Mouse (Mus musculus): ENCODE results near the gene Fcrla. TPM values are rescaled to one million over a fixed set of nuclear protein-coding genes. Genes with fewer than 3 reads are reported as not detected.
A peak's percentile ranks its signal among the peaks of the same experiment; 100 is the strongest.

The Fcrla gene
- total RNA-seq, 1 experiment from 2014 or later: 0.46 TPM

GRCm38 (mm10) chr1:170928467-170928866, 1.1 kb upstream of the Fcrla start:
- DNase-seq: no peak

- no peak for DNase-seq
Measured at GRCm38 (mm10) chr1:170926941-170927340, 442 bp downstream of the Fcrla start.

GRCm38 (mm10) chr1:170924485-170924884, 2.9 kb downstream of the Fcrla start:
- DNase-seq: no peak

DNA sequence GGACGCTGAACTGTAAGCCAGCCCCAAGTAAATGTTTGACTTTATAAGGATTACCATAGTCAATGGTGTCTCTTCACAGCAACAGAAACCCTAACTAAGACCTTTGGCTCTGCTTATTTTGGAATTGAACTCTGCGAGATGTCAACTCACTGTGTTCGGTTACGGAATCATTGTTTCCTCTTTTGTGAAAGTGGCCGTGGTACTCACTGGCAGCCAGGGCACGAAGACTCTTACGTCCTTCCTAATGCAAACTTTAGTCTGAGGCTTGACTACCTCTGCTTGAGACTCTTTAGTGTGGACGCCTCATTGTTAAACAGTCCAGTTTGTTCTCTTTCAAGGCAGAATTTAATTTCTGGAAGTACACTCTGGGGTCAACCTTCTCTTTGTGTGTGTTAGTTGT, 8.1 kb downstream of the Fcrla start:
- no peak for DNase-seq

GRCm38 (mm10) chr1:170915657-170916056, 11.7 kb downstream of the Fcrla start:
- no peak for DNase-seq

DNA sequence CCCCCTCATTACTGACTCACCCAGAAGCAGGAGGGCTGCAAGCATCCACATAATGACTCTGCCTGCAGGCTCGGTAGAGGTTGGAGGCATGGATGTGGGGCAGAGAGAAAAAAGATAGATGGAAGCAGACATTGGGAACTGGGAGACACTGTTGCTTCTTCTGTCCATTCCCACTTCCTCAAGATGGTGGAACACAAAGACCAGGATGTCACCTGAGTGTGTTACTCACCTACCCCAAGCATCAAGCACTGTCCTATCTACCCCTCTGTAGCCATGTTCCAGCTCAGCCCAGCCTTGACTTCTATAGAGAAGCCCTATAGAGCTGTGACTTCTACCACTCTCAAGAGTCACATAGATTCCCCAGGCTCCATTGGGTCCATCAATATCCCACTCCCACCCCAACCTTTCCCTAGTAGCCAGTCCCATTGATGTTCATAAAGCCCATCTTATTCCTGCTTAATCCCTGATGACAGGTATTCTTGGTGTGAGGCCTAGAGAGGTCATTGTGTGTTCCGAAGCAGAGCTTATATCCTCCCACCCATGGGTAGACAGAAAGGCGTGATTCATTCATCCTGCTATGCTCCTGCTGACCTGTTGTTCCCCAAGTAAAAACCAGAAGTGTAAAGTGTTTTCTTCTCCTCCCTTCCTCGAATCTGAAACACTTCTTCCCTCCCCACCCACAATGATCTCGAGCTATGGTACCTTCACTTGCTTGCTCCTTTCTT, 14.3 kb downstream of the Fcrla start, which contains the start of gene Fcrlb:
Gene Fcrlb (minus strand): TSS at position 51 of the 725 bp plus-strand sequence.
- DNase-seq: no peak

GRCm38 (mm10) chr1:170911907-170912660, 15.3 kb downstream of the Fcrla start:
- DNase-seq: no peak

DNA sequence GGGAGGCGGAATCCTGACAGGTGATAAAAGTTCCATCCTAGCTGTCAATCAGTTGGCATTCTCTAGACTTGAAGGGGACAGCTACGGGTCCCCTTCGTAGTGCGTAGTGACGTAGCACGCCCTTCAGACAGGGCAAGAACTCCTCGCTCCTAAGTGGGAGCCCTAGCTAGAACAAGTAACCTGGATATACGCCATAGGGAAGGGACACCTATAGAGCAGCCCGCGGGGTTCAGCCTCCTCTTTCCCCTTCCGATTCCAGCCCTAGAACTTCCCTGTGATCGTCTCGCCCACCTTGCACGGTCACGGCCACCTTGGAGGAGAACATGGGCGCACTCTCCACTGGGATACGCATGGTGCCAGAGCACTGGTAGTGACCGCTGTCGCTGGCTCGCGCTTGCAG, 19.0 kb downstream of the Fcrla start:
- DNase-seq: no peak

DNA sequence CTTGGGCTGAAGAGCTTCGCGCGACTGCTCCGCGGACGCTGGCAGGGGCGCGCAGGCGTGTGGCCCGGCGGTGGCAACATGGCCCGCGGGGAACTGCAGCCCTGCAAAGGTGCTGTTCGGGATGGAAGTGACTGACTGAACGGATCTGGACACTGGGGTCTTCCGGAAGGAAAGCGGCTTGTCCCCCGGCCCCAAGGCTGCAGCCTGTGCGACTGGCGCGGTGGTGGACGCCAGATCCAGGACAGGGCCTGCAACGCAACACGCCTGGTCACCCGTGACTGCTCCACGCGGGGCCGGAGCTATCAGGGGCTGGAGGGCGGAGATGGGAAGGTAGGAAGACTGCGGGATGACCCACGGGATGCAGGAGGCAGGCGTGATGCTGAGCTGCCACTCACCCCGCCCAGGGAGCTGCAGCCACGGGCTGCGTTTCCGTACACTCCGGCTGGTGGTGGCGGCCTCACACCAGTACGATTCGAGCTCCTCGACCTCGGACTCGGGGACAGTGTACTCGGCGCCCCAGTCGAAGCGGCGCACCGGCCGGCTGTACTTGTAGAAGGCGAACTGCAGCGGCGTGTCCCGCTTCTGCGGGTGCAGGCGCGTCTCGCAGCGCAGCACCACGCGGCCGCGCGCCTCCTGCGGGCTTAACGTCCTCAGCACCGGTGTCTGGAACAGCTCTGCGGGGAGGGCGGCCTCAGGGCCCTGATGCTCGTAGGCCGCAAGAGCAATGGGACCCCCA, 19.8 kb downstream of the Fcrla start:
- peak; percentile 54 for DNase-seq

DNA sequence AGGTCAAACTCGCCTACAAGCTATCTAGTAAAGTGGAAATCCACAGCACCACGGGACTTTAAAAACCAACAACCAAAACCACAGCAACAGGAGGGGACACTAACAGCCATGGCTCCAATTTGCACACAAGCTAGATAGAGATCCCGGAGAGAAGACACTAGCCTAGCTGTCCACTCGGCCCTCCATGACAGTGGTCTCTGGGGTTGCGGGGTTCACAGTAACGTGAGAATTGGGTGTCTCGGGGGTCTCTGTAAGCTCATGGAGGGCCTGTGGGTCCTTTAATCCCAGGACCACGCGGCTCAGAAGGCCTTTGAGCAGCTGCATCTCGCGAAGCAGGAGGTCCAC, 20.3 kb downstream of the Fcrla start:
- DNase-seq: no peak

DNA sequence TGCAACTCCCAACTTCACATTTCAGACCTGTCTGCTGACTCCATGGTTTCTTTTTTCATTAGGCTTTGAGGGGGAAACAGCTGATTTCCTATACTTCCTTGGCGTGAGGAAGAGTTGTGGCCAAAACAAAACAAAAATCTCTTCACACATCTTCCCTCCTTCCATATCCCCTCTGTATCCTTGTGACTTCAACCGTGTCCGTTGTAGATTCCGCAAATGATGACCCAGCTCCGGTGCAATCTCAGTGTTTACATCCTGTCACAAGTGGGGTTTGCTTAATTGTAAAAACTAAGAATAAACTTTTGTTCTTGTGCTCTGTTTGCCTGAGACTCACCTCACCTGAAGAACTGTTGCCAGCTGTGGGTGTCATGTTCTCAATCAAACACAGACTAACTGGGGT, 23.9 kb downstream of the Fcrla start:
- DNase-seq: no peak

DNA sequence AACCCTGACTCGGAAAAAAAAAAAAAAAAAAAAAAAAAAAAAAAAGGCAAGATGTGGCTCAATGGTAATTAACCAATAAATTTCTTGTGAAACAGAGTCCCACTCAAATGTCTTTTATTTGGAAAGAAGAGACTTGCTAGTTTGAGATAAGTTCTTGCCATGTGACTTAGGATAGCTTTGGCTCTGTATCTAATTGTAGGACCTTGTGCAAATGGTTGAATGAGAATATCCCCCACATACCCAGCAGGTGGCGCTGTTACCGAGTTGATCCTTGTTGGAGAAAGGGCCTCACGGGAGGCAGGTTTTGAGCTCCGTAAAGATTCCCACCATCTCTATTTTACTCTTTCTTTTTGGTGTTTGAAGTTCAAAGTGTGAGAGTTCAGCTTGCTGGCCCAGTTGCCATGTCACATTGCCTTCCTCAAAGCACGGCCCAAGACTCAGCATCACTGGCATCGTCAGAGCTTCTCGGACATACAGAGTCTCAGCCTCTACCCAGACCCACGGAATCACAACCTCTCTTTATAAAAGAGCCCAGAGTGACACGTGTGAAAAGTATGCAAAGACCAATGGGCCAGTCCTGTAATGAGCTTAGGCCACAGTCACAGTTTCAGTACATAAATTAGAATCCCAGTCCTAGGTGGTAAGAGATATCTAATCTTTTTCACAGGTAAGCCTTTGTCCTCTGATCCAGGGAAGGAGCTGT, 25.7 kb downstream of the Fcrla start:
- DNase-seq: peak; percentile 89

GRCm38 (mm10) chr1:170900799-170901467, 26.4 kb downstream of the Fcrla start:
- DNase-seq: no peak

DNA sequence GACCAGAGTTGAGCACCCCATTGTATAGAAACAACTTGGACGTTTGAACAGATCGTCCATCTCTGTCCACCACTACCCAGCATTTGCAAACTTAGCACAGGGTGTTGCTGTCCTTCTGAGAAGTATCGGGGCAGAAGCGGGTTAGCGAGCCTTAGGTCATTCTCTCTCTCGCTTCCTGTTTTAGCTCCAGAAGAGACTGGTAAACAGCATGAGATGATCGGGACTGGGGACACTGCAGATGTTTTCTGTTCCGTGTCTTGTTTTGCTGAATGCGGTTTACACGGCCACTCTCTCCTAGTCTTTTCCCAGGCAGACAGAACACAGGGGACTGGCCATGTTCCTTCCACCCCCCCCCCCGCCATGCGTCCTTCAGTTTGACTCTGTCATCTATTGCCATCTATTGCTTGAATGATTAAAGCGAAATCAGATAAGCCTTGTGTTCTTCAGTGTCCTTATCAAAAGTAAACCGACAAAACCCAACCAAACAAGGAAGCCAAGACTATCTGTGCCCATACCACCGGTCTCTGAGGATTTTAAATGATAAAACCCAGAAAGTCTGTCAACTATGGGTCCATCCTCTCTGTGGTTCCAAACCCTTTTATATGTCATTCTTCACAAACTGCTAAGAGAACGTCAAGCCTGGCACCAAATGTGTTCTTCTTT, 28.8 kb downstream of the Fcrla start:
- DNase-seq: no peak

GRCm38 (mm10) chr1:170896651-170897281, 30.6 kb downstream of the Fcrla start:
- DNase-seq: no peak

GRCm38 (mm10) chr1:170894603-170895602, 32.5 kb downstream of the Fcrla start:
- no peak for DNase-seq

DNA sequence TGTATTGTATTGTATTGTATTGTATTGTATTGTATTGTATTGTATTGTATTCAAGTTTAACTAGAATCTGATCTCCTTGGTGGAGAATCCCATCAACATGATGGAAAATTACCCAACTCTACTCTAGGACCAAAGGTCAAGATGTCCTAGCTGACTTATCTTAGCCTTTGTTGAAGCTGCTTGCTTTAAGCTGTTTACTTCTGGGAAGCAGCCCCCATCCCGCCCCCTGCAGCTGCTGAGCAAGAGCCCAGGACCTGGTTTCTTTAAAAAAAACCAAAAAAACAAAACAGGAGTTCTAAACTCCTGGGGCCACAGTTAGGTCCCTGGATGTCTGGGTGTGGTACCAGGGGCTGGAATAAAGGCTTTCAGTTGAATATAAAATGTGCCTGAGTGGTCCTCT, 35.1 kb downstream of the Fcrla start:
- no peak for DNase-seq

DNA sequence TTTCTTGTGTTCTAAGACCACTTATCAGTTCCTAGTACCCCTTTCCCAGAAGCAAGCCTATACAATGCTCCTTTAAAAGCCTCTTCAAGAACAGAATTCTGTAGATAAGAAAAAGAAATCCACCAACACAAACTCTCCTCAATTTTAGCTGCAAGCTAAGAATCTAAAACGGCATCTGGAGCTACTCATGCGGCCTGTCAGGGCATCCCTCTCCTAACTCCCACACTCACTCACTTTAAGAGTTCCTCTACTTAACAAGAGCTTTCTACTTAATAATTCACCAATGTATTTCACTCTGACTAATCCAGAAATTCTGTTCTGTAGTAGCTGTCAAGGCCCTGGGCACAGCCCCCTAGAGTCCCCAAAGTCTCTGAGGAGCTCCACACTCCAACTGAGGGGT, 35.7 kb downstream of the Fcrla start:
- DNase-seq: no peak

DNA sequence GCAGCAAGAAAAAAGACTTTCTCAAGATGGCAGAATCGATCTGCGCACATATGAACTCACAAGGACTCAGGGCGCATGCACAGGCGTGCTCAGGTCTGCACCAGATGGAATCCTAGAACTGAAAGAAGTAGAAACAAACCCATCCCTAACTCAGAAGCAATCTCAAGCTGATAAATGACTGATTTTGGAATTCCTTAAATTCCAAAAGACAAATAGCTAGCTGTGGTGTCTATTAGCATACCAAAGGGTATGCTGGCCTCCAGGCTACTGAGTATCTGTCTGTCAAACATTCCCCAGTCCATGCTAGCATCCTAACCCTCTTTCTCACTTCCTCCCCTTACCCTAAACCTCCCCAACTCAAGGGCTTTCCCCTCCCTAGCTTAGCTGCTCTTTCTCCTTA, 38.1 kb downstream of the Fcrla start:
- DNase-seq: no peak

GRCm38 (mm10) chr1:170886044-170886458, 41.3 kb downstream of the Fcrla start:
- DNase-seq: no peak
